Mouse (Mus musculus): ENCODE measurements around the gene Rptor.

The Rptor gene

GRCm38 (mm10) chr11:119939711-119940106 lies 337.0 kb downstream of the Rptor start:
- no peak for DNase-seq

GRCm38 (mm10) chr11:119940142-119940541 lies 337.4 kb downstream of the Rptor start:
- peak; percentile 56 to 59 for DNase-seq

- DNase-seq: no peak
Observed at GRCm38 (mm10) chr11:119941794-119942193, 339.1 kb downstream of the Rptor start.

- no peak for DNase-seq
Observed at GRCm38 (mm10) chr11:119942201-119942726, 339.6 kb downstream of the Rptor start.

GRCm38 (mm10) chr11:119942727-119943427 lies 340.2 kb downstream of the Rptor start, which contains the start of gene Baiap2:
TSS of gene Baiap2 (plus strand) at chr11:119942763.
- peak; percentile 99 to 100 for DNase-seq

GRCm38 (mm10) chr11:119943428-119943988 lies 340.8 kb downstream of the Rptor start:
- DNase-seq: peak in 1 of 2 experiments; percentile 60

- peak in 1 of 2 experiments; percentile 23 for DNase-seq
Observed at GRCm38 (mm10) chr11:119945343-119945742, 342.6 kb downstream of the Rptor start.

- DNase-seq: no peak
Observed at GRCm38 (mm10) chr11:119947426-119947825, 344.7 kb downstream of the Rptor start.

GRCm38 (mm10) chr11:119947897-119948296 lies 345.2 kb downstream of the Rptor start:
- DNase-seq: no peak

- DNase-seq: no peak
Observed at GRCm38 (mm10) chr11:119948305-119948704, 345.6 kb downstream of the Rptor start.

- peak in 1 of 2 experiments; percentile 52 for DNase-seq
Observed at GRCm38 (mm10) chr11:119948803-119949202, 346.1 kb downstream of the Rptor start.
